Mouse (Mus musculus) lung, adult 2 months (tissue): ENCODE measurements around the gene Pipox.

Source experiments
- CTCF ChIP-seq: fragments of 200-500 bp; IDR thresholded peaks from 2 replicates; pipeline ENCODE4 v1.5.1; 2011; ENCODE audit warnings: mild to moderate bottlenecking, low read length, control low read depth; ENCODE audit not compliant: insufficient read depth
- POLR2A ChIP-seq: fragments of 200-500 bp; IDR thresholded peaks from 2 replicates; pipeline ENCODE4 v1.6.1; 2011; ENCODE audit warnings: low read depth, mild to moderate bottlenecking, control low read depth, low read length, borderline replicate concordance; ENCODE audit errors: extremely low read depth

DNA sequence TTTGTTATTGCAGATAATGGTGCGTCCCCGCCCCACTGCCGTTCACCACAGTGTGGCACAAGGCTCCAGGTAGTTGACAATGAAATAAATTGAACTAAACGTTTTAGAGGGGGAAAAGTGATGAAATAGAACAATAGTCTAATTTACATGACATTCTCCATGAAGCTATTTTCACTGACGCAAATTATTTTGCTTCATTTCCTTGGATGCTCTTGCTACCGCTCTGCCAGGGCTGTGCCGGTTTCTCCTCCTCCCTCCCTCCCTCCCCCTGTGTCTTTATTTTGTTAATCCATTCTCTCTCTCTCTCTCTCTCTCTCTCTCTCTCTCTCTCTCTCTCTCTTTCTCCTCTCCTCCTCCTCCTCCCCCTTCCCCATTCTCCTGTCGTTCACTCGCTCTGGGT, 35.3 kb downstream of the Pipox start:
- no peak for TF ChIP-seq CTCF
- TF ChIP-seq POLR2A, result no peak
